Mouse (Mus musculus) heart, embryonic 13.5 days (tissue): ENCODE data around the gene Sp9. TPM values are rescaled to one million over a fixed set of nuclear protein-coding genes. Genes with fewer than 3 reads are reported as not detected.
A peak's percentile ranks its signal among the peaks of the same experiment; 100 is the strongest.

Experiments
- ATAC-seq: fragments of 200-750 bp; cut with Nextera tagmentation; 2 replicates; pipeline ENCODE4 v1.8.0; 2017; ENCODE audit warnings: moderate TSS enrichment; ENCODE audit not compliant: insufficient number of reproducible peaks, low FRiP score, low TSS enrichment; ENCODE audit errors: extremely low read depth
- H3K27ac ChIP-seq: fragments of 300-500 bp; sonication (generic); replicated peaks from 2 replicates; pipeline ENCODE4 v1.5.1; 2015; ENCODE audit warnings: moderate library complexity, mild to moderate bottlenecking, inconsistent platforms
- H3K27me3 ChIP-seq: fragments of 300-500 bp; sonication (generic); replicated peaks from 2 replicates; pipeline ENCODE4 v1.6.1; 2015; ENCODE audit warnings: mild to moderate bottlenecking, inconsistent platforms
- H3K36me3 ChIP-seq: fragments of 300-500 bp; sonication (generic); 2 replicates; pipeline ENCODE4 v1.6.1; 2015; ENCODE audit warnings: mild to moderate bottlenecking, inconsistent platforms
- H3K4me1 ChIP-seq: fragments of 300-500 bp; sonication (generic); 2 replicates; pipeline ENCODE4 v1.6.1; 2015; ENCODE audit warnings: inconsistent platforms
- H3K4me2 ChIP-seq: fragments of 300-500 bp; sonication (generic); 2 replicates; pipeline ENCODE4 v1.6.1; 2015; ENCODE audit warnings: inconsistent platforms, mild to moderate bottlenecking, moderate library complexity
- H3K4me3 ChIP-seq: fragments of 300-500 bp; sonication (generic); 2 replicates; pipeline ENCODE4 v1.5.1; 2015; ENCODE audit warnings: moderate library complexity, mild to moderate bottlenecking, inconsistent platforms
- H3K9ac ChIP-seq: fragments of 300-500 bp; sonication (generic); 2 replicates; pipeline ENCODE4 v1.6.1; 2015; ENCODE audit warnings: inconsistent platforms, mild to moderate bottlenecking, moderate library complexity
- H3K9me3 ChIP-seq: fragments of 300-500 bp; sonication (generic); 2 replicates; pipeline ENCODE4 v1.6.1; 2016; ENCODE audit warnings: inconsistent platforms
- WGBS: fragments of 180-500 bp; shearing (Covaris S2); methylation state at CpG from one replicate; pipeline ENCODE4 v1.1.7; 2015; ENCODE audit warnings: mixed read lengths; 5-methylcytosine and 5-hydroxymethylcytosine counted together
- polyA plus RNA-seq: library from polyadenylated mRNA; unstranded; fragments of >200 nt; fragmentation: Nextera tagmentation; extraction: Ambion mirVana; gene quantifications from 2 replicates; pipeline ENCODE4 v1.2.1, GENCODE M21; 2015

The Sp9 gene
- polyA plus RNA-seq, 1 experiment from 2014 or later: not detected

- no peak overlapping the region for H3K4me2 ChIP-seq
- H3K9ac ChIP-seq: no peak overlapping the region
- 5% methylated on average over 4 of the region's 4 CpGs for WGBS
- peaks cover 96% of the 10 kb centered on the region for H3K27me3 ChIP-seq
- no peaks in the 10 kb centered on the region for H3K36me3 ChIP-seq
- no peak overlapping the region for H3K27ac ChIP-seq
- no peak for ATAC-seq
- peaks cover 54% of the 10 kb centered on the region for H3K4me1 ChIP-seq
- no peaks in the 10 kb centered on the region for H3K9me3 ChIP-seq
- no peak overlapping the region for H3K4me3 ChIP-seq
These were observed 3.9 kb upstream of the Sp9 start for GRCm38 (mm10) chr2:73267818-73268217.

GRCm38 (mm10) chr2:73268281-73268680 lies 3.4 kb upstream of the Sp9 start:
- Histone ChIP-seq H3K4me1 (peaks cover 54% of the 10 kb centered on the region), H3K4me2 (no peak overlapping the region), H3K9me3 (no peaks in the 10 kb centered on the region), H3K27me3 (peaks cover 96% of the 10 kb centered on the region), H3K36me3 (no peaks in the 10 kb centered on the region), H3K4me3 (no peak overlapping the region), H3K9ac (no peak overlapping the region), H3K27ac (no peak overlapping the region)
- ATAC-seq: no peak
- WGBS: 2% methylated on average over 12 of the region's 12 CpGs

GRCm38 (mm10) chr2:73268836-73269395 lies 2.8 kb upstream of the Sp9 start:
- Histone ChIP-seq H3K27me3 (peaks cover 96% of the 10 kb centered on the region), H3K36me3 (no peaks in the 10 kb centered on the region), H3K4me1 (peaks cover 54% of the 10 kb centered on the region), H3K9me3 (no peaks in the 10 kb centered on the region), H3K4me2 (no peak overlapping the region), H3K4me3 (no peak overlapping the region), H3K27ac (no peak overlapping the region), H3K9ac (no peak overlapping the region)
- 10% methylated on average over 8 of the region's 8 CpGs for WGBS
- ATAC-seq: no peak

- H3K9me3 ChIP-seq: no peaks in the 10 kb centered on the region
- no peak overlapping the region for H3K4me3 ChIP-seq
- H3K36me3 ChIP-seq: no peaks in the 10 kb centered on the region
- H3K4me1 ChIP-seq: peaks cover 54% of the 10 kb centered on the region
- ATAC-seq: no peak
- no peak overlapping the region for H3K4me2 ChIP-seq
- no peak overlapping the region for H3K27ac ChIP-seq
- peaks cover 96% of the 10 kb centered on the region for H3K27me3 ChIP-seq
- WGBS: under 1% methylated on average over 17 of the region's 17 CpGs
- no peak overlapping the region for H3K9ac ChIP-seq
These were observed 2.1 kb upstream of the Sp9 start for GRCm38 (mm10) chr2:73269666-73270065.

GRCm38 (mm10) chr2:73270071-73270592 lies 1.6 kb upstream of the Sp9 start:
- H3K4me2 ChIP-seq: peak overlapping the region; percentile 80
- no peak overlapping the region for H3K27ac ChIP-seq
- 4% methylated on average over 14 of the region's 14 CpGs for WGBS
- ATAC-seq: no peak
- H3K9ac ChIP-seq: no peak overlapping the region
- H3K36me3 ChIP-seq: no peaks in the 10 kb centered on the region
- peaks cover 94% of the 10 kb centered on the region for H3K27me3 ChIP-seq
- H3K4me3 ChIP-seq: peak overlapping the region; percentile 28; the same call in 1 of the 2 replicates
- peaks cover 51% of the 10 kb centered on the region for H3K4me1 ChIP-seq
- H3K9me3 ChIP-seq: no peaks in the 10 kb centered on the region

GRCm38 (mm10) chr2:73270593-73271458 lies 899 bp upstream of the Sp9 start:
- Histone ChIP-seq H3K36me3 (no peaks in the 10 kb centered on the region), H3K9me3 (no peaks in the 10 kb centered on the region), H3K27me3 (peaks cover 89% of the 10 kb centered on the region), H3K4me1 (peaks cover 48% of the 10 kb centered on the region), H3K9ac (no peak overlapping the region), H3K4me3 (peak overlapping the region; percentile 28), H3K4me2 (peak overlapping the region; percentile 80), H3K27ac (no peak overlapping the region)
- WGBS: under 1% methylated on average over 38 of the region's 38 CpGs
- ATAC-seq: no peak

GRCm38 (mm10) chr2:73272351-73273248 lies 875 bp downstream of the Sp9 start:
- peak overlapping the region; percentile 66 for H3K9ac ChIP-seq
- H3K4me1 ChIP-seq: peaks cover 54% of the 10 kb centered on the region
- H3K36me3 ChIP-seq: no peaks in the 10 kb centered on the region
- under 1% methylated on average over 46 of the region's 55 CpGs for WGBS
- peak overlapping the region; percentile 54 for H3K4me3 ChIP-seq
- H3K27ac ChIP-seq: no peak overlapping the region
- ATAC-seq: peak; percentile 14; the same call in 1 of the 2 replicates
- H3K27me3 ChIP-seq: peaks cover 90% of the 10 kb centered on the region
- no peaks in the 10 kb centered on the region for H3K9me3 ChIP-seq
- peak overlapping the region; percentile 80 for H3K4me2 ChIP-seq

- Histone ChIP-seq H3K36me3 (no peaks in the 10 kb centered on the region), H3K27me3 (peaks cover 88% of the 10 kb centered on the region), H3K4me2 (peak overlapping the region; percentile 80), H3K9ac (peak overlapping the region; percentile 66), H3K9me3 (no peaks in the 10 kb centered on the region), H3K4me3 (peak overlapping the region; percentile 54), H3K27ac (no peak overlapping the region), H3K4me1 (peaks cover 55% of the 10 kb centered on the region)
- 1% methylated on average over 102 of the region's 110 CpGs for WGBS
- no peak for ATAC-seq
These were observed 1.8 kb downstream of the Sp9 start for GRCm38 (mm10) chr2:73273249-73274118.

GRCm38 (mm10) chr2:73274119-73274920 lies 2.6 kb downstream of the Sp9 start:
- WGBS: under 1% methylated on average over 88 of the region's 88 CpGs
- peak overlapping the region; percentile 64 for H3K9ac ChIP-seq

More at GRCm38 (mm10) chr2:73274119-73274920, 2.6 kb downstream of the Sp9 start:
- Histone ChIP-seq H3K9me3 (no peaks in the 10 kb centered on the region), H3K27ac (no peak overlapping the region), H3K4me2 (peak overlapping the region; percentile 80), H3K36me3 (no peaks in the 10 kb centered on the region), H3K4me1 (peaks cover 63% of the 10 kb centered on the region), H3K27me3 (peaks cover 90% of the 10 kb centered on the region), H3K4me3 (peak overlapping the region; percentile 54)
- ATAC-seq: no peak
